Mouse (Mus musculus): ENCODE results near the gene Nab1.

The Nab1 gene

DNA sequence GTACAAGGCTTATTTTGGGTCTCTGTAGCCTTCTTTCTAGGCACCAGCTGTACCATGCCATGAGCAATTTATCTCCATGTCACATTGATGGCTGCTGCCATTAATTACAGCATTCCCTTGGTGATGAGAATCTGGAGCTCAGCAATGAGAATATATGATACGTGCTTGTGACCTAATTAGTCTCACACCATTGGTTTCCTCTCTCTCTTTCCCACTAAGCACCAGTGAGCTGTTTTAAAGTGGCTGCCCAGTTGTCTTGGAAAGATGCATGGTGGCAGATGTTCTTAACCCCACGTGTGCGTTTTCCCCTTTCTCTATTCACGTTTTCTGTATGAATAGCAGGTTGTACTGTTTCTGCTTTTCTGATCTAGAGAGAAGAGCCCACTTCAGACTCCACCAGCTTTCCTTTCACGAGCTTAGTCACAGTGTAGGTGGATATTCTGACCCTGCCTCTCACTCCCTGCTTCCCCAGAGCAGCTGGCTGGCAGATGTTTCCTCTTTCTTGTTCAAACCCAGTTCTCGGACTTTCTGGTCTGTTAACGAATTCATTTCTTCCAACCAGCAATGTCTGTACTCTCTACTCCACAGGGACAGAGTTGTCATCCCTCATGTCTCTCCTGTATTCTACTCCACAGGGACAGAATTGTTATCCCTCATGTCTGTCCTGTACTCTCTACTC lies 29.5 kb downstream of the Nab1 start:
- no peak for DNase-seq (ENCODE audit: low spot score)

DNA sequence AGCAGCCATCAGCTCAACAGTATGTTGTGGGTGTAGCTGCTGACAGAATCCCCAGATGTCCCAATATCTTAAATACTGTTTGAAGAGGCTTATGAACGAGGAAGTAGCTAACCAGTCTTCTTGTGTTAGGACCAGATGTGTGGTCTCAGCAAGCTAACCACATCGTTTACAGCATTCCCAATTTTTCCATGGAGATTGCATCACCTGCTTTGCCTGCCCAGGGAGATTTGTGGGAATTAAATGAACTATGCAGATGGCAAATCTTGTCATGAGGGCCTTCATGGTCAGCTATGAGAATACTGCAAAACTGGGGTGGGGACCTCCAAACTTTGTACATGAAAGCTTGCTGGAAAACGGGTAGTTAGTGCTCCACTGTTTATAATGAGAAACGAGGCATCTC lies 30.2 kb downstream of the Nab1 start:
- no peak for DNase-seq (ENCODE audit: low spot score)

DNA sequence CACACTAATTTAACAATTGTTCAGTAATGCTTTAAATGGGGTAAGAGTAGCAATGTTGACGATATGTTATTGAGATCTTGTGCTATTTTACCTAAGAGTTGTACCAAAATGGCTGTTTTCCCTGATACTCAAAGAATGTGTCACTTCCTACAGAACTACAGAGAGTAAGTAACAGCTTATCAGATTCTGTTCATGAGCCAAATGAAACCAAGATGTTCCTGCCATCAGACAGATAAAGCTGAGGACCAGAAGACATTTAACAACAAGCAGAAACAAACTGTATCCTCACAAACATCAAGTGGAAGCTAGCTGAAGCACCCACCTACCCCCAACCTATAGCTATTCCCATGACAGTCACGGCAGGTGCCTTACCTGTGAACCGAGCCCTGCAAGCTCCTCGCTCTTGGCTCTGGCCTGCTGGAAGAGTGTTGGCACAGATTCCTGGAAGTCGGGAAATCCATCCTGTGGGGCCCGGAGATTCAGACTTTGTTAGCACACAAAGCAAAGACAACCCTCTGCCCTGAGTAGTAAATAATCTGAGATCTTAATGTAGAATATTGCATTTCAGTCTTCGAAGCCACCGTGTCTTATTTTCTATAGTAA lies 33.9 kb downstream of the Nab1 start:
- DNase-seq (ENCODE audit: low spot score): no peak

DNA sequence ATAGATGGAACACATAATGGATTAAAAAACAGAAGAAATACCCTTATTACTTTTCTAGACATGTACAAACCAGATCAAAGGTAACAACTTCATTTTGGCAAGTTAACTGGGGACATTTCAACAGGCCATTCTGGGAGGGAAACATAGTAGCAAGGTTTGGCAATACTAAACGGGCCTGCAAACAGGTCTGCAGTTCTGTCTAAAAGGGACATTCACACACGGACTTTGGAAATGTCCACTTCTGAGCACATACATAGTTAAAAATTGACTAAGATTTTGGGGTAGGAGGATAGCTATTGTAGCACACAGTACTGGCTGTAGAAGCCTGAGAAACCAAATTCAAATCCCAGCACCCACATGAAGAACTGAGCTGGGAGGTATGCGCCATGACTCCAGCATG lies 34.6 kb downstream of the Nab1 start:
- DNase-seq (ENCODE audit: low spot score): no peak

DNA sequence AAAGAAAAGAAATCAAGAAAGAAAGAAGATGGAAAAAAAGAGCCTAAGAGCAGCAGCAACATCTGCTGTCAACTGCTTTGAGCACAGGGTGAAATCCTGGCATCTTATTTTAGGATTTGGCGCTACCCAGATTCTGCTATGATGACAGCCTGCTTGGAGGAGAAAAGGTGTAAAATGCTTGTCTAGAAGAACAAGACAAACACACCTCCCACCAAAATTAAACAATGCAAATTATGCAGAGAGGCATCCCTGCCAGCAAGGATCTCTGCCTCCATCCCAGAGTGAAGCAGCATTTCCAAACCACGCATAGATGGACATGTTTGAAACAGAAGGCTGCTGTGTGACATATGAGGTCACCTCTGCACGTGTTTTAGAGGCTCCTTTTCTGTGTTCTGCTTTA lies 35.2 kb downstream of the Nab1 start:
- DNase-seq (ENCODE audit: low spot score): no peak

DNA sequence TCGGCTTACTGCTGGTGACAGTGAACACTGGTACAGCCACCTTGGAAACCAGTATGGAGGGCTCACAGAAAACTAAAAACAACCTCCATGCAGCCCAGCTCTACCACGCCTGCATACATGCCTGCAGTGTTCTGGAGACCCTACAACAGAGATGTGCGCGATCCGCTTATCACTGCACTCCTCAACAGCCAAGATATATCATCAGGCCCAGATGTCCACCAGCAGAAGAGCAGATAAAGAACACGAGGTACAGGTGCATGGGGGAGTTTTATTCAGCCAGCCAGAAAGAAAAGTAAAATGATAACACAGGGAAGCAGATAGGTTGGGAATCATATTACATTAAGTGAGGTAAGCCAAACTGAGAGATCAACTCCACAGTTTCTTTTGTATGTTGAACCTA lies 37.2 kb downstream of the Nab1 start:
- no peak for DNase-seq (ENCODE audit: low spot score)

DNA sequence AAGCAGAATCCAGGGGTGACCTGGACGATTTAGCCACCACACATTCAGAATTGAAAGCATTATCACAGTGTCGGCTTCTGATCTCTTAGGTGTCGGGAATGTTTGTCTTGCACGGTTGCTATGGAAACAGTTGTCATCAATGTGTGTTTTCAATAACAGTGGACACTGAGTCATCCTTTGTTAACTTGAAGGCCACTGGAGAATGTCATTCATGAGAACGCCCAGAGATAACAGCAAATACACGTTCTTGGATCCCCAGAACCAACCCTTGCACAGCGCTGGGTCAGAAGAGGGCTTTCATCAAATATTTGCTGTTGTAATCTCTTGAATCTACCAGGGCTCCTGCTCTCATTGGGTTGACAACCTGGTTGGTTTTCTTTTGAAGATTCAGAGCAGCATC lies 43.9 kb downstream of the Nab1 start:
- DNase-seq (ENCODE audit: low spot score): no peak

DNA sequence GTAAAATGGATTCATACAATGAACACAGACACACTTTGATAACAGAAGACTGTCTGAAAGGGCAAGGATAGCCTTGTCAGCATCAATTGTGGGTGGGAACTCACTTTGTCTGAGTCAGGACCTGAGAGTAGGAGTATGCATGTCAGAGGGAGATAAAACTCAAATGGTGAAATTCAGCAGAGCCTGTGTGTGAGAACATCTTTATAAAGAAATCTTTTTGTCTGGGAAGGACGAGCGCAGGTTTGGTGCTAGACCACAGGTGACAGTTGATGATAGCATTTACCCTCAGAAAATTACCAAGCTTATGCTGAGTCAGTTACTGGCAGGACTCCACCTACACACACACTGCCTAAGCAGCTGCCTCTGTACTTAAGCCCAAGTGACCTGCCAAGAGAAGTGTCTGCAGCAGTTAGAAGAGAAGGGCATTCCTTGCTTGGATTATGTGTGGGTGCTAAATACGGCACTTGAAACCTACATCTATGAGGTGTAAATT lies 45.9 kb downstream of the Nab1 start:
- peak; percentile 59 for DNase-seq (ENCODE audit: low spot score)

DNA sequence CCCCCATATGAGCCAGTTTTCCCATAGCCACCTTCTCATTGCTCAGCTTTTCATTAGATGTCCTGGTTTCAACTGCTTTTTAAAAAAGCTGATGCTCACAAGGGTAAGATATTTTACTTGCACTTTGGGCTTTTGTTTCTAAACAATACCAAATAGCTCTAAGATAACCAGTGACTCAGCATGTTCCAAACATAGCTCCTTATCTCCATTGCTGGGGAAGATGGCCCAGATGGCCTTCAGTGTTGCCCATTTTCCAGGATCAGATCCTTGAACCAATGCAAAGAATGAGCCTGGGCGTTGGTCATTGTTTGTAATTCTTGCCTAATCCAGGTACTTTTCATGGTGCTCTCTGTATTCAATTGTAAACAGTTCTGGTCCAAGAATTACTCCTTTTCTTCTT lies 49.1 kb downstream of the Nab1 start:
- DNase-seq (ENCODE audit: low spot score): no peak

DNA sequence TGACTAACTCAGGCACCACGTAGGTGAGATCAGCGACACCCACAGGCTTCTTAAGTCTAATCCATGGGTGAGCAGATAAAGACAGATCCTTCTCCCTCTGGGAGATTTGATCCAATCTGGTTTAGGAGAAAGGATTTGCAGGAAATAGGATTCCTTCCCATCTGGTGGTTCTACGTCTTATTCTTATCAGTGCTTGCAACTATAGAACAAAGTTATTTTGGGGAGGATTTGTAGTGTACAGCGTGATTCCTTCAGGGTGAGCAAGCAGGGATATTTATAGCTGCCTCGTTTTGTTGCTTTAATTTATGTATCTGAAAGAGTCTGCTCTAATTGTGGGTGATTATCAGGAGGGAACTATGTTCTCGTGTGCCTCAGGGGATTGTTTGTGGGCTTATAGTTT lies 64.6 kb downstream of the Nab1 start:
- no peak for DNase-seq (ENCODE audit: low spot score)

DNA sequence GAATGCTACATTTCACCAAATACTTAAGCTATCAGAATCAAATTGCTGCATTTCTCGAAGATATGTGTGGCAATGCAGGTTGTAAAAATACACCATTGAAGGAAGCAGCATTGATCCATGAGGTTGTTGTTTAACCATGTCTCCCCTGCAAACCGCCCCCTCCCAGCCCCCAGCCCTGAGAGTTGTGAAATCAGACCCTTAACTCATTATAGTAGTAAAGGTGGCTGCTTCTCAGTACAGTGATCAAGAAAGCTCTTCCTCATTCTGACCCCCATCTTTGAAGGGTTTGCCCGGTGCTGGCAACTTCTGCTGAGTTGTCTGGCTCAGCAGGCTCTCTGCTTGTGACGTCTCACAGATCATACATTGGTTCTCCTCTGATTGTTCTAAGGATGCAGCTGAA lies 66.4 kb downstream of the Nab1 start:
- DNase-seq (ENCODE audit: low spot score): no peak

DNA sequence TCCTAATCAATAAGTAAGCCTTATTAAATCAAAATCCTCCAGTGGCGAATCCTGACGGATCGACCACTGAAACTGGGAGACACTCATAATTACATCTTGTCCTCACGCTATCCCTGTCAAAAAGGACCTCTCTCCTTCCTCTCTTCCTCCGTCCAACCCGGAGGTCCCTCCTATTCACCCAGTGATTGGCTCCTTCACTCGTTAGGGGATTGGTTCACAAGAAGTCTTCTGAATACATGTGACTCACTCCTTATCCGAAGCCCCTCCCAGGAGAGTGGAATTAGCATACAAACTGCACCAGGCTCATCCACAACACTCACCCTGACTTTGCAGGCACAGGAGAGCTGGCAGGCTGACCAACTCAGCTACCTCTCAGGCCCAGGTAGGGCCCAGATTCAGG lies 68.7 kb downstream of the Nab1 start:
- DNase-seq (ENCODE audit: low spot score): no peak

DNA sequence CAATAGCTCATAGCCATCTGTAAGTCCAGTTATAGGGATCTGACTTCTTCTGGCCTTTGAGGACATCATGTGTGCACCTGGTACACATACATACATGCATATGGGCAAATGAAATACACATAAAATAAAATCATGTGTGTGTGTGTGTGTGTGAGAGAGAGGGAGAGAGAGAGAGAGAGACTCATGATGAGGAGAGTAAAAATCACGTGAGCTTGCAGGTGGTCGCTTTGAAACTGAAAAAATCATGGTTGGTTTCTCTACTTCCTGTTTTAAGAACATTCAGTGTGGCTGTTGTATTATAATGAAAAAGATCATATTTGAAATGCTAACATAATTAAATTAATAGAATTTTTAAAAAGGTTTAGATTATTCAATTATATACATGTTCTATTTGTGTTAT lies 69.9 kb downstream of the Nab1 start:
- DNase-seq (ENCODE audit: low spot score): no peak

DNA sequence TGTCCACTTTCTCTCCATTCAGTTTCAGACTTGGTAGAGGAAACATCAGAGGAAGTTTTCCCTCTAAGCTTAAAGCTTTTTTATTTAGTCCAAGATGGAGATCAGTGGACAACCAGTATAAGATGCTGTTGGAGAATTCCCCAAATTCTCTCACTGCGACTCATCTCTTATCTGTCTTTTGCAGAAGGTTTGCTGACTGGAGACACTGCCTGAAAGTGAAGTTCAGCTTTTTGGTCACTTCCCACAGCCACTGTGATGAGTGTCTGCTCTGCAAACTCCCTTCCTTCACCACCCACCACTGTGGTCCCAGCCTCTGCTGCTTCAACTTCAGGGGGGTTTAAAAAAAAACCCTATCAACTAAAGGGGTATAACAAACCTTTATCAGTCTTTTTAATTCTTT lies 70.4 kb downstream of the Nab1 start:
- DNase-seq (ENCODE audit: low spot score): no peak

DNA sequence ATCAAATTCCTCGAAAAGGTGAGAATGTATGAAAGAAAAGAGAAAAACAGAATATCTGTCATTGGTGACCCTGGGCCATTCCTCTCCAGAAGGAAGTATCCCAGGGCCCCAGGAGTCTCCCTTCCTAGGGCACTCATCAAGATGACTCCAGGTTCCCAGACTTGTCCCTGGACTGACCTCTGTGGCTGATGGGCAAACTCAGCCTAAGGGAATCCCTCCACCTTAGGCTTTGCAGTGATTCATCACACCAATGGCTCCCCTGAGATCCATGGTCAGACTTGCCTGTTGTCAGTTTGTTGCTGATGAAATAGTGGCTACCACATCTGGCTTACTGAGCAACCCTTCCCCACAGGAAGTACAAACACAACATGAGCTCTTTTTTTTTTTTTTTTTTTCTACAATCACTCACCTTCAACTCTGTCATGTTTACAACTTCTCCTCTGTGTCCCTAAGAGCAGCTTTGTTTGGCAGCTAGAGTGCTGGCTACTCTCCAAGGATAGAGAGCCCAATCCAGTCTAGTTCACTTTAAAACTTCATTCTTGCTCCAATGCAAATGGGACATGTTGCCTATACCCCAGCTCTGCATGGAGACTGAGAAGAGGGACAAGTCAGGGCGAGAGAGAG lies 72.5 kb downstream of the Nab1 start:
- DNase-seq (ENCODE audit: low spot score): no peak

DNA sequence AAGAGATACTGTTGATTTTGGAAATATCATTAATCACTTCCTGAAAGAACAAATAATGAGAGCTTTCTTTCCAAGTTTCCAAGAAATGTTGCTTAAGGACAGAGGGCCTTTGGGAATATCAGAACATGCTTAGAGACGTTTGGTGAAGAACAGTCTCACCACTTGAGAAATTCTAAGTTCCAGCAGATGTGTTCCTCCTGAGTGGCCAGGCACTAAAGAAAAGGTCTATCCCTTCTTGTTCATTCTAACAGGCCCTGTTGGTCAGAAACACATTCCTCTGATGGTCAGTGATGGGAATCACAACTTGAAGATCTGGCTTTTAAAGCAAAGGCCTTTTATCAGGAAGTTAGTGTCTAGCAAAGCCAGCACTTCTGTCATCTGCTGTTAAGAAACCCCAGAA lies 76.6 kb downstream of the Nab1 start:
- DNase-seq (ENCODE audit: low spot score): no peak

DNA sequence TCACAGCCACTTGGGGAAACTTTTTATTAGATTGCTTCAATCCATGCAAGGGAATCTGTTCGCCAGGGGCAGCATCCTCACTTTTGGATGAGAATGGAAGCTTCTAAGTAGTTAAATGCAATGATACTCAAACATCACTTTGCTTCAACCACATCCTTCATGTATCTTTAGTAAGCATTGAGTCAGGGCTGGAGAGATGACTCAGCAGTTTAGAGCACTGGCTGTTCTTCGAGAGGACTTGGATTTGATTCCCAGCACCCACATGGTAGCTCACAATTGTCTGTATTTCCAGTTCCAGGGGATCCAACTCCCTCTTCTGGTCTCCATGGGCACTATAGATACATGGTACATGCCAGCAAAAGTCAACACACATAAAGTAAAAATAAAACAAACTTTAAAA lies 77.4 kb downstream of the Nab1 start:
- DNase-seq (ENCODE audit: low spot score): no peak

DNA sequence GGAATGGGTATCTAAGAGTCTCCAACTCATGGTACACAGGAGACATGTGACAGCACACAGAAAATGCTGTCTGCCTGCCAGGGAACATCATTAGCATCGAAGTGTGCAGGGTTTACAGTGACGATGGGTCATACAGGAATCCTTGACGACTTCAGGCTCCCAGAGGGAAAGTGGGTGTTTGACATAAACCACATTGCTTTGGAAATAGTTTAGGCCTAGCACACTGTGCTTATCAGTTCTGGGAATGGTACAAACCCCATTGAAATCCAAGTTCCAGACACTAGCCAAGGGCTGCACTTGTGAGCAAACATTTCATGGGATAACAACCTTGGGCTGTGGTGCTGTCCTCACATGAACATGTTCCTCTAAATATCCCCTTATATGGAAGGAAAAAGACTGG lies 78.3 kb downstream of the Nab1 start:
- no peak for DNase-seq (ENCODE audit: low spot score)

DNA sequence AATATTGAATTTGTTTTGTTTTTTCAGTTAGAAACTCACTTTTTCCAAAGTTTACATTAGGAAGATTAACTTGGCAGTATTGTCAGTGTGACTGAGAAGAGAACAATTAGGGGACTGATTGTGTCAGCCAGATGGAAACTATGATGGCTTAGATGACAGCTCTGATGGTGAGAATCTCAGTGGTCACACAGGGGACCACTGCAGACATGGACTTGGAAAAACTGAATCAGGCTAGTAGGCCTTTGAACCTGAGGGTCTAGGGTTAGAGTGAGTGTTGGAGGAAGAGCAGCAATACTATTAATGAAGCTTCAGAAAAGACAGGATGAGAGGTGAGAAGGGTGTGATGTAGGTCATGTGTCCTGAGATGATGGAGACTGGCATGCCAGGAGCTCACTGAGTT lies 78.9 kb downstream of the Nab1 start:
- no peak for DNase-seq (ENCODE audit: low spot score)

DNA sequence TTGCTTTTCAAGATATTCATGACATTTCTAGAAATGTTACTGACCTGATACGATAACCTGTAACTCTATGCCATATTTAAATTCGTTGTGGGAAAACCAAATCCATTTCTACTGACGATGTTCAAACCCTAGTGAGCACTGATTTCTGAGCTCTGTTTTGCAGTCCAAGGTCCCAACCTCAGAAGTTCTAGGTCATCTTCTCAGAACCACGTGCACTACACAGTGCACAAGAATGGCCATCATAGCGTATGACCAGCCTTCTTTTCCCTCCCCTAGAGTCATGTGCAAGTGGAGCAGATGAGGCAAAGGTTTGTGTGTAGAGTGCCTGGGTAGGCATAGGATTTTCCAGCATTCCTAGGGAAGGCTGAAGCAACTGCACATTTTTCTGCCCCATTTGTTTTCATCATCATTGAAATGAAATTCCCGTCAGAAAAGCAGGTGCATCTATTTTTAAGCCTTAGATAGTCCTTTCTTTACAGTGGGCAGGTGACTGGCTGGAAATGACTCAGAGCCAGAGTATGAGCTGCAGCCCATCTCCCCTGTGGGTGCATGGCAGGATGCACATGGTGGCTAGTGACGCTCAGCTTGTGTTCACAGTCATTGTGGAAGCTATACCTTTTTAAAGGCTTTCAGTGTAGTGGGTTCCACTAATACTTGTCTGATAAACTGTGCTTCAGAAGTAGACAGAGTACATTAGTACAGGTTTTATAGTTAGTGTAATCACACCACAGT lies 81.2 kb downstream of the Nab1 start:
- DNase-seq (ENCODE audit: low spot score): no peak

All from c-Kit-positive CD71-positive TER-119-positive erythroid progenitor cells, embryonic 14.5 days (primary cell).